Mouse (Mus musculus) urinary bladder, adult 2 months (tissue): ENCODE measurements around the gene Gm20388. TPM values are rescaled to one million over a fixed set of nuclear protein-coding genes. Genes with fewer than 3 reads are reported as not detected.

Experiments used
- DNase-seq: peaks from one replicate; pipeline ENCODE4 v3.0.0; 2022; ENCODE audit warnings: low spot score
- polyA plus RNA-seq: library from polyadenylated mRNA; depleted of rRNA; stranded (reverse); fragments of >200 nt; gene quantifications from 2 replicates; pipeline ENCODE4 v1.2.3, GENCODE M21; 2012

Gene Gm20388
- polyA plus RNA-seq, 1 experiment = 50.2 TPM

DNA sequence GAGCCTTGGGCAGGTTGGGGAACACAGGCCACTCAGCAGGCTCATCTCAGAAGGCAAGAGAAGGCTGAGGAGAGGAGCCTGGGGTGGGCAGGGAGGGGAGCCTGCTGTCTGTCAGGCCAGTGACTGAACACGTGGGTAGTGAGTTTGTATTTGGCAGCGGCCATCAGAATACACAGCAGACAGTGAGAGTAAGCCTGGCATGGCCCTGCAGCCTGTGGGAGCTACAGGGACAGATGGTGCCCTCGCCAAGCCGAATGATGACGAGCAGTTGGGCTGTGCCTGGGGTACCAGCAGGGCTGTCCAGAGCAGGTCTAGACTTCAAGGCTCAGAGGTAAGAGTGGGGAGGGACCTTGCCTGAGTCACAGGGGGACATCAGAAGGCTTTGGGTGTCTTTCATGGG is 716.7 kb downstream of the Gm20388 start:
- no peak for DNase-seq

DNA sequence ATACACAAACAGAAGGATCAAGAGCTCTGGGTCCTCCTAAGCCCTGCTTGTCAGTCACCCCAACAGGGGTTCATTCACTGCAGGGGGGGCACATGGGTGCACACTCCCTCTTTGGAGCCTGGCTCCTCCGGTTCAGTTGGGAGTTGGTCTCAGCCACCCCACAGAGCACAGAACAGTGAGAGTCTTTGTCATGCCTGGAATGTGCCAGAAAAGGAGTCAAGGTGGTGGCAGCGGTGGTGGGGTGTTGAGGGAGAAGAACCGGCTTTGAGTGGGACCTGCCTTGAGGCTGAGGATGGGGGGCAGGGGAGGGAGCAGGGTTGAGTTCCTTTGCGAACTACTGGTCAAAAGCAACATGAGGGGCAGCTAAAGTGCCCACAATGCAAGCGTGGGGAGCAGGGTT is 719.4 kb downstream of the Gm20388 start:
- no peak for DNase-seq

DNA sequence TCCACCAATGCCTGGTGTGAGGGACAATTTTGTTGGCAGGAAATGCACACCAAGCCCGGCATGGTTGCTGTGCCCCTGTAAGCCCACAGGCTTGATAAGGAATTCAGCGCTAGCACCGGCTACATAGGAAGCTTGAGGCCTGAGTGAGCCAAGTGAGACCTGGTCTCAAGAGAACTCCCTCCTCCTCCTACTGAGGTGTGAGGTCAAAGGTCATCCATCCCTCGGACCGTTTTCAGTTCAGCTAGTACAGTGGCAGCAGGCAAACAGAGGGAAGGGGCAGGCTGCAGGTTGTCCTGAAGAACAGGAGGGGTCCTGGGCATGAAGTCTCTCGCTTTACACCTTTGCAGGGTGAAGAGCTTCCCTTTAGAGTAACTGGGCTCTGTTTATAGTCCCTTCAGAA is 720.2 kb downstream of the Gm20388 start:
- no peak for DNase-seq

DNA sequence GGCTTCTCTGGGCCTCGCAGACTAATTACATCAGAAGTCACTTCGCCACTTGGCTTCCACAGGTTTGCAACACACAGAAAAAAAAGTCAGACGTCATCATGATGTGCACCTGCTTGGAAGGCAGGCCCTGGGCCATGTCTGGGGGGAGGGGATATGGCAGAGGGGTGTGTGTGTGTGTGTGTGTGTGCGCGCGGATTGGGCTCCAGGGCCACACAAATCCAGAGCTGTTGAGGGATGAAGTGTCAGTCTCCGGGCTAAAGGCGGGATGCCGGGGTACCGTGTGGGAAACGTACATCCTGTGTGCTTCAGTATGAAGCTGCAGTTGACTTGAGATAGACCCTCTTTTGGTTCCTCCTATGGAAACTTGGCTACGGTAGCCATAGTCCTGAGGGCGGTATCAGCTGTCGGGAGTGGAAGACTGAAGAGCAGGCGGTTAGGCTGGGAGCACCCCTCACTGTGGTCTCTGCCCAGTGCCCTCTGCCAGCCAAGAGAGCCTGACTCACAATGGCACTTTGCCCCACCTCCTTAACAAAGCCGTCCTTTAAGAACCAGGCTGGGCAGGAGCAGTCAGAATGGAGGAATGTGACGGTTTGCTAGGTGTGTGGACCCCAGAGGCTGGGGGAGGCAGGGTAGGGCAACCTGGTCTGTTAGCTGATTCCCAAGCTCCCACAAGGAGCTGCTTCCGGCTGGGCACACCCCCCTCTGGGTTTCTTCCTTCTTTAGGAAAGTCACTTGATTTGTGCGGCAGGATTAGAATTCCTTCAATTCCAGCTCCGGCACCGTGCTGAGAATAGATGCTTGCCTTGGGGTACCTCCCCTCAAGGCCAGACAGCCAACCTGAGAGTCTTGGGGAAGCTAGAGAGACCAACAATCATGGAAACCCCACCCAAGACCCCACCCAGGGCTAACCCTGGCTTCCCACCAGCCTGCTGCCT is 721.1 kb downstream of the Gm20388 start:
- DNase-seq = no peak

DNA sequence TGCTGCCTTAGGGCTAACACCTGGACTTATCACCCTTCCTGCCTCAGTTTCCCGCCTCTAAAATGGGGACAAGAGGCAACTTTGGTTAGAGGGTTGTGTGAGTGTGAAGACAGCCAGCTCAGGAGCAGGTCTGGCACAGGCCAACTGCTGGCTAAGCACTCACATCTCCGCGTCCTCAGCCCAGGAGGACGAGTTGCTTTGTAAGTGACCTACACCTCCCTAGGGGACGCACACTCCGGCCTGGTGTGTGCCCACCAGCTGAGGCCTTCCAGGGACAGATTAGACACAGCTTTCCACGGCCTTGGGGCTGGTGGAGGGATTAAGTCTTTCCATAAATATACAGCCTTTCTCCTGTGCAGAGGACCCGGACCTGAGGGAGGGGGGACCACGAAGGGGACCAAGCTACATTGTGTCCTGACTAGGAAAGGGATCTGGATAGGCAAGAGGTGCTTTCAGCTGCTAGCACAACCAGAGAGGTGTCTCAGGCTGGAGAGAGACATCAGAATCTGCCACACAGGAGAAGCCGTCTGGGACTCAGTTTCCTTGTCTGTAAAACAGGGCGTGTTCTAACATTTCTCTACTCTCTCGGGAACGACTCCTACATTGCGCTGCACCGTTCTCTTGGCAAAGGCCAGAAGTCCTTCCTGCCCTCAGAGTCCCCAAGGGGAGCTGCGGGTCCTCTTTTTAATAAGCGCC is 722.5 kb downstream of the Gm20388 start:
- DNase-seq = no peak

DNA sequence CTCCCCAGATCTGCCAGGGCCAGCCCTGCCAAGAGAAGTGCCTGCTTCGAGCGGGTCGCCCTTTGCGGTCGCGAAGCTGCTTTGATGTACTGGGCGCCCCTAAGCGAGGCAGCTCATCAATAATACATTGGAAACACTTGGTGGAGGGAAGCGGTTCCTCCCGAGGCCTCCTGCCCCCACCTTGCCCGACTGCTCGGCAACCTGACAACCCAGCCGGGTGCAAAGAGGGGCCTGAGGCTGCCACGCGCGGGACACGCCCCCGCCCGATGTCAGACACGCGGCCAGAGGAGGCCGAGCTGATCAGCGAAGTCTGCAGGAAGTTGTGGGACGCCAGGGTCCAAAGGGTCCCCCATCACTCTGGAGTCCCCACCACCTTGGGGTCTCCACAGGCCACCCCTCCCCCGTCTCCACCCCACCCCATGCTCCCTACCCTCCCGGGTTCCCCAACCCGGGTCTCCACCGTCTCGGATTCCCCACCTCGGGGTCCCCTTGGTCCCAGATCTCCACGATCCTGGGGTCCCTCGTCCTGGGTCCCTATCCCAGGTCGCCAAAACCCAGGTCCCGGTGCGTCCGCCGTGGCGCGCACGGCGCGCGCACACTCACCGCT is 723.1 kb downstream of the Gm20388 start:
- no peak for DNase-seq

DNA sequence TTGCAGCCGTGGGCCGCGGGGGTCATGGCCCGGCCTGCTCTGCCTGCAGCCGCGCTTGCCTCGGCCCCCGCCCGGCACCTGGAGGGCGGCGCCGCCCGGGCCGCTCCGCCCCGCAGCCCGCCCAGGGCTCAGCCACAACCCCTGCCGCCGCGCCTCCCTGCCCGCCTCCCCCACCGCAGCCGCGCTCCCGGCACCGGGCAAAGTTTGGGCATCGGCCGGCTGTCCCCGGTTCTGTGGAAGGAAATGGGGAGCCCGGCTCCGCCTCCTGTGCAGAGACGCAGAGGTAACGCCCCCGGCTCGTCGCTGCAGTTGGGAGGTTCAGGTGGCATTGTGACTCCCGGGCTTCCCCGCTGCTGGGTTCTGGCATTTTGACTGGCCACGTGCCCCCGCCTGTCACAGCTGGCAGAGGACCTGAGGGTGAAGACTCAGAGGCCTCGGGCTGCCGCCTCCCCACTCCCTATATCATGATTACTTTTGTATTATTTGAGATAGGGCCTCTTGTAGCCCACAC is 723.7 kb downstream of the Gm20388 start:
- peak; percentile 66 for DNase-seq

DNA sequence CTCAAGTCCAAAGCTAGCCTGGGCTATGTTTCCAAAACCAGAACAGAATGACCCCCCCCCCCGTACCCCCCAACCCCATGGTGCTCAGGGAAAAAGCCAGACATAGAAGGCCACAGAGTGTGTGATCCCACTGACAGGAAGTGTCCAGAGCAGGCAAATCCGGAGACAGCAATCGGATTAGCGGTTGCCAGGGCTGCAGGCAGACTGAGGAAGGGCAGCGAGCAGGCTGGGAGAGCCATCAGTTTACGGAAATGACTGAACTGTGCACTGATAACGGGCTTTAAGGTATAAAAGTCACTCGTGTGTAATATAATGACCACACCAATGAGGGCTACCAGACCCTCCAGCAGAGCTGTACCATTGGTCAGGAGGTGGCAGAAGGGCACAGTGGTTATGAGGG is 730.6 kb downstream of the Gm20388 start:
- no peak for DNase-seq

DNA sequence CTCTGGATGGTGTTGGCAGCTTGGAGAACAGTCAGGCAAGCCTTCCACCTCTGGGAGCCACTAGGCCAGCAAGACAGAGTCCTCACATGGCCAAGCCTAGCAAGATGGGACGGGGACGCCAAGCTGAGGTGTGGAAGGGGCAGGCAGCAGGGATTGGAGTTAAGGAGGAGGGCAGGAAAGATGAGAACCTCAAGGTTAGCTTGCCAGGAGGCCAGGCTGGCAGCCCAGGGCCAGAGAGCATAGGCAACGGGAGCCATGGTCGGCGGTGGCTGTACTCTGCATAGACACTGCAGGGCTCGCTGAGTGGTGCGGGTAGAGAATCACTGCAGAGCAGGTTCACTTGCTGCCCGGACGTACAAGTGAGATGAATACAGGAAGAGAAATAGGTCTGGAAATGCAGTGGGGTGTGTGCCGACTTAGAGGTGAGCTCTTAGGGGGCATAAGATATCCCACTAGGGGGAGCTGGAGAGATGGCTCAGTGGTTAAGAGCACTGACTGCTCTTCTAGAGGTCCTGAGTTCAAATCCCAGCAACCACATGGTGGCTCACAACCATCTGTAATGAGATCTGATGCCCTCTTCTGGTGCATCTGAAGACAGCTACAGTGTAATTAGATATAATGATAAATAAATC is 731.5 kb downstream of the Gm20388 start:
- no peak for DNase-seq

DNA sequence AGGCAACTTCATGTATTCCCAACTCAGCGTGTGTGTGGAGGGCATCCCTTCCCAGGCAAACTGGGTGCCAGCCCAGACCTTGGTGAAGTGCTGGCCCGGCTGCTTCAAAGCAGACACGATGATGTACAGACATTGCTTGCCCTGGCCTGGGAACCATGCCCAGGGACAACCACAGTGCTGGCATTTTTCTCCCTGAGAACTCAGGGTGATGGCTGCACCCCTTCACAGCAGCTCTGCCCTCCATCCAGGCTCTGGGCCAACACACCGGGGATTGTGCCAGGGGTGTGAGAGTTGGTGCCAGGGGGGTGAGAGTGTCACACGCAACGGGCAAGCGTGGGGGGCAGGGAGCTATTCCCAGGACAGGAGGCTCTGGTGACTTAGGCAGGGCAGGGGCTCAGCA is 734.0 kb downstream of the Gm20388 start:
- DNase-seq = peak; percentile 52

DNA sequence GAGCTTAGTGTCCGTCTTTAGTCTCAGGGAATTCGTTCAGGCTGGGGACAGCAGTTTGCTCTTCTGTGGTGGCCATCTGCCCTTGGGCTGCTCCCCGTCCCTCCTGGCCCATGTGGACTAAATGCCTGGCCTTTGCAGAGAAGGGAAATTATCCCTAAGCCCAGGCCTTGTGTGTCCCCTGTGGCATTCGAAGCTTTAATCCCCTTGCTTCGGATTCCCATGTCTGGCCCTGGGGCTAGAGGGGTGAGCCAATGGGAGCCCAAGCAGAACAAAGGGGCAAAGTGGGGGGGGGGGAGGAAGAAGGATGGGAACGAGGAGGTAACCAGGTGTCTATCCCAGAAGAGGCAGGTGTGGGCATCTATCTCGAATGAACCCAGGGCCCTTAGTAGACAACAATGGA is 736.9 kb downstream of the Gm20388 start, which contains the start of gene 1190005I06Rik:
Gene 1190005I06Rik, minus strand, starts transcription at position 101 of the 400 bp plus-strand sequence.
- DNase-seq = no peak

DNA sequence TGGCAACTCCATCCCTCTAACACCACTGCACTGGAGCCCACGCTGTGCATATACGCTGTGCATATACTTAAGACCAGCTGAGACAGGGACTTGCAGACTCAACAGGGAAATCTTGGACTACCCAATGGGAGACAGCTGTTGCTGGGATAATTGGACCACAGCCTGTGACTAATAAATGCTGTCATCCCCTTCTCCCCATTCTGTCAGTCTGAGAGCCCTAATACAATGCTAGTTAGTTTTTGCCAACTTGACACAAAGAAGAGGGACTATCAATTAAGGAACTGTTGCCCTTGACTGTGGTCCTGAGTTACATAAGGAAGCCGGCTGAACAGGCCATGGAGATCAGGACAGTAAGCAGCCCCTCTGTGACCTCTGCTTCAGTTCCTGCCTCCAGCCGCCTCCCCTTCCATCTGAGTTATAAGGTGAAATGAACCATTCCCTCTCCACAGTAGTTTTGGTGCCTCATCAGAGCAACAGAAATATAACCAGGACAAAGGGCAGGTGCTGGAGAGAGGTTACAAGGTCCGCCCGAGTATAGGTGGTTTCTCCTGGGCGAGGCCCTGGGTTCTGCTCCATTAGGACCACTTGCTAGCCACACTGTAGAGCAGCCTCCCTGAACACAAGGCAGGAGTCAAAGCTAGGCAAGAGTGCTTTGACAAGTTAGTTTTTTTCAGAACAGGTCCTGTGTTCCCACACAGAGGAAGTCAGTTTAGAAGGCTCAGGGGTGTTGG is 745.8 kb downstream of the Gm20388 start:
- no peak for DNase-seq

DNA sequence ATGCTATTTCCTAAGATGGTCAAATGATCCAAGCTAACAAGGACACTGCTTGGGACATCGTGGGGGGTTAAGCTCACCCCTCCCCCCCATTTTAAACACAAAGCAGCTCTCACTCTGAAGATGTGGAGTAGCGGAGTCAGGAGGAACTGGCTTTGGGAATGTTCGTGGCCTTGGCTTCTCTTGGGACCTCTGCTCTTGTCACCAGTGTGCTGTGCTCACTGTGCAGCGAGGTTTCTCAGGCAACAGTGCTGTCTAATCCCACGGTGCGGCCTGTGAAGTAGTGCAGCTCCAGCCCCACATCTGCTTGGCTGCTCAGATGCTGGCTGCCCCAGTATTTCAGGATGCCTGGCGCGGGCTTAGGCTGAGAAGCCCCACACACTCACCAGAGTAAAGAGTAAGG is 746.8 kb downstream of the Gm20388 start:
- no peak for DNase-seq

DNA sequence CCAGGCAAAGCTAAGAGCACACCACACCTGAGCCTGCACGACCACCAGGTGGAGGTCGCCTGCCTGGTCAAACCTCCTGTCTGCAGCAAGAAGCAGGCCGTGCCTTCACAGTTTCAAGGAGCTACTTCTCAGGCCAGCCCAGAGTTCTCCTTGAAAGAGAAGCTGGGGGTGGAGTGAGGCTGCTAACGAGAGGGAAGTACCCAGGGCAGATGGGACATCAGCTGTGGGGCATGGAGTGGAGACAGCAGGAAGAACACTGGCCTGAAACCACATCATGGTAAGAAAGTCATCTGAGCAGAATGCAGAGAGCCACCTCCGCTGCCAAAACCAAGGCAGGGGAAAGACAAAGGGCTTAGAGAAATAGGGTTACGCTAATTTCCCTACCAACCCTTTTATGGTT is 753.9 kb downstream of the Gm20388 start:
- DNase-seq = no peak

DNA sequence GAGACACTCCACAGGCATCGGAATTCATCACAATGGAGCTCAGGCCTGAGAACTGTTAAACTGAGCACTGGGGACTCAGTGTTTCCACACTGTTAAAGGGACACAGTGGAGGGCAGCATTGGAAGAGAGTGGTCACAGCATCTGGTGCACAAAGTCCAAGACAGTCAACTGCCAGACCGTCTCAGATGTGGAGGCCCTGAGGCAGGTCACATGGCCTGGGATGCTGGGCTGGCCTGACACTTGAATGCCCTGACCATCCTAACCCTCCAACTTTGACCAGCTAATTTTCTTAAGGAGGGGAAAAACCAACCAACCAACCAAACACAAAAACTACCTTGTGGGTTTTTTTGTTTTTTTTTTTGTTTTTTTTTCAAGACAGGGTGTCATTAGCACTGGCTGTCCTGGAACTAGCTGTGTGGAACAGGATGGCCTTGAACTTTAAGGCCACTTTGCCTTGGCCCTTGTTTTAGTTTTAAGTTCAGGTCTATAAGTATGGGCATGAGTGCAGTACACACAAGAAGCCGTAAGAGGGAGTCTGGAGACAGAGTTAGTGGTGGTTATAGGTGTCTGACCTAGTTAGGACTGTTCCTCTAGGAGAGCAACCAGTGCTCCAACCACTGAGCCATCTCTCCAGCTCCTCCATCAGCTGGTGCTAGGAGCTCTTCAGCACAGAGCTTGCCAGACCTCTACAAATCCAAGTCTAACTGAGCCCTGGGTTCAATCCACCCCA is 755.2 kb downstream of the Gm20388 start:
- no peak for DNase-seq

DNA sequence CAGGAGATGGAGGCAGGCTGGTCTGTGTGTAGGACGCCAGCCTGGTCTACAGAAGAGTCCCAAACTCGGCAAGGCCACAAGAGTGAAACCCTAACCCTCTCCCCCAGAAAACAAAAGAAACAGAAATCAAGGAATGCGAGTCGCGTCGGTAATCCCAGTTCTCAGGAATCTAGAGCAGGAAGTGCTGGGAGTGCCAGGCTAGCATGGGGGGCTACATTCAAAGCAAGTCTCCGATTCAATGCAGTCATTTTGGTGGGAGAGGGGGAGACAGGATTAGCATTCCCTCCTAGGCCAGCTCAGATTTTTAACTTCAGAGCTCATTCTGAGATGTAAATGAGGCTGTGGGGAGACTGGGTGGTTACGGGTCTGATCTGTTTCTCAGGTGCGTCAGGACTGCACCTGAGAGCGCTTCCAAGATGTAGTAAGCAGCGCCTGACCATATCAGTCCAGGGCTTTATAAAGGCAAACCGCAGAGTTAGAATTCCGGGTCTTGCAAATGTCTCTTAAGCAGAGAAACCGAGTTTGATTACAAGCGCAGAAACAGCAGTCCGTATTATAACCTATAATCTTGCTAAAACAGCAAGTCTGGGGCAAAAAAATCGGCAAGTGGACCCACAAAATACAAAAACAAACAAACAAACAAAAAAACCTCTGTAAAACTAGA is 756.3 kb downstream of the Gm20388 start:
- DNase-seq = no peak

DNA sequence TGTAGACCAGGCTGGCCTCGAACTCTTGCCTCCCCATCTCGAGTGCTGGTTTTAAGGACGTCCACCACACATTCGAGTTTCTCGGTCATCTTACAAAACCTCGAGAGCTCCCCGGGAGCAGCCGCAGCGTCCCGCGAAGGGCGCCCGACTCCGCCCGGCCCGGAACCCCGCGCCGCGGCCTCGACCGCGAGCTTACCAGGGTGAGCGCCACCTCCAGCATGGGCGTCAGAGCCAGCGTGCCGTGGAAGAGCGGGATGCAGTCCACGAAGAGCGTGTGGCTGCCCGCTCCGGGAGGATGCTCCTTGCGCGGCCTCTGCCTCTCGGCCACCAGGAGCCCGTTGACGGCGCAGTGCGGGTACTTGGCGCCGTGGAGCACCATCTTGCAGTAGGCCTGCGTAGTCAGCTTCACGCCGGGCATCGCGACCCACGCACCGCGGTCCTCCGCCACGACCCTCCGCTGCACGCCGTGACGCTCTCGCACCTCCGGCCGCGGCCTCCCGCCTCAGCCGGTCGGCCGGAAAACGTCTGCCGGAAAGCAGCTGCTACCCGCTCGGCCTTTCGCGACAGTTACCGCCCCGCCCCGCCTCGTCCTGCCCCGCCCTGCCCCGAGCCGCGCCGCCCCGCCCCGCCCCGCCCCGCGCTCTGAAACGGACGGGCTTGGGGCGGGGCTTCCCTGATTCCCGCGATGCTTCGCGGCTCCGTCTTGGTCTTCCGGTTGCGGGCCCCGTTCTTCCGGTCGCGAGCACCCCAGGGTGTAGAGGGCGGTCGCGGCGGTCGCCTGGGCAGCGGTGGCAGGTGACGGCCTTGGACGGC is 757.1 kb downstream of the Gm20388 start, which contains the start of the genes Gm27021 and Cox4i1:
Gene Gm27021, minus strand, starts transcription at position 519 of the 813 bp plus-strand sequence.
Gene Cox4i1, plus strand, starts transcription at position 662 of the 813 bp plus-strand sequence.
- peak; percentile 83 for DNase-seq

DNA sequence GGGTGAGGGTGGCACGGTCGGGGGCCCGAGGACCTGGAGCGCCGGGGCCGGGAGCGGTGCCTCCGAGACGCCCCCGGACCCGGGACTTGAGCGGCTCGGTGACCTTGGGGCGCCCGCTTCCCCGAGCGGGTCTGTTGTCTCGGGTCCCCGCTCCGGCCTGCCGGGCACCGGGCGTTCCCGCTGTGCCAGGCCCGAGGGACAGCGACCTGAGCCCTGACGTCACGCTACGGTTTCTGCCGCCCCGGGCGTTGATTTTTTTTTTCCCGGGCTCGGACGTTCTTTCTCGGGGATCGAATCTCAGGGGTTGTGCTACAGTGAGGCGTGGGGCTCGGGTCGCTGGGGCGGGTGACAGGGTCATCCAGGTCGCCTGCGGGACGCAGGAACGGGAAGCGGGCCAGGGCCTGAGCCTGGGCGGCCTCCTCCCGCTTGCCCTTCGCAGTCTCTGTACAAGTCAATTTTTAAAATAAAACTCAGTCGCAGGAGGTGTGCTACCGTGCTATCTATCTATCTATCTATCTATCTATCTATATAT is 757.8 kb downstream of the Gm20388 start, which contains the start of gene Emc8:
Gene Emc8, minus strand, starts transcription at position 200 of the 532 bp plus-strand sequence.
- DNase-seq = no peak
